Mouse (Mus musculus): ENCODE results near the gene Ostm1.

Gene Ostm1

GRCm38 (mm10) chr10:42631754-42632452, 48.3 kb downstream of the Ostm1 start:
- DNase-seq = no peak

DNA sequence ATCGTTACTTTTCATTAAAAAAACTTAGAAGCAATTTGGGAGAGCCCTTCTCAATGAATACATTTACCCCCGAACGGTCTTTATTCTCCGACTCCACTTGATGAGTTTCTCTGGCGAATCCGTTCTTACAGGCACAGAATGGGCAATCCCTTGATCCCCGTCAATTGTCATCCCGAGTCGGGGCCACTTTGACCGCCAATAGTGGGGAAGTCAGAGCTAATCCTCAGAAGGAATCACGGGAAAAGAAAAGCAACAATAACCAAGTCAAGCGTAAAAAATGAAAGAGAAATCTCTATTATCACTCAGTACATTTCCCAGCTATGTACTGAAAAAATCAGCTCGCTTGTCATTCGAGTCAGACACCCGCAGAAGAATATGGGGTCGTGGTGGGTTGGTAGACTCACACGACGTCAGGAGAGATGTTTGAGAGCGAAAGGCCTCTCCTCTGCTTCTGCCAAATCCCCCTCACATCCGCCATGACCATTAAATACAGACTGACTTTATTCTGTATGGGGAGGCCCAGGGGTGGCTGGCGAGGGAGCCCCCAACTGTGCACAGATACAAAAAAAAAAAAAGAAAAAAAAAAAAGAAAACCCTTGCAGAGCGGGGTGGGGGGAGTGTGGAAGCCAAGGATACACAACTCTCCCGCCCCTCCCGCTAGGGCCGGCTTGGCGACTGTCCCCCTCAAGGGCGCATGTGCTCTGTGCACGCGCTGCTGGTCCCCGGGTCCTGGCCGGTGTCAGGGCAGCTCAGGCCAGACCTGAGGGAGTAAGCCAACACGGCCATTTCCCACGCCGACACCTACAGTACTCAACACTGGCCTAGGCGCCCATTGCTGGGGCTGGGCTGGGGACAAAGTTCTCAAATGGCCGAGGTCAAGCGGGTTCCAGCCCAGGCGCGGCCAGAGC, 49.1 kb downstream of the Ostm1 start:
- no peak for DNase-seq

- DNase-seq = no peak
Observed at GRCm38 (mm10) chr10:42633361-42634121, 49.9 kb downstream of the Ostm1 start.

GRCm38 (mm10) chr10:42634122-42634720, 50.6 kb downstream of the Ostm1 start:
- no peak for DNase-seq

DNA sequence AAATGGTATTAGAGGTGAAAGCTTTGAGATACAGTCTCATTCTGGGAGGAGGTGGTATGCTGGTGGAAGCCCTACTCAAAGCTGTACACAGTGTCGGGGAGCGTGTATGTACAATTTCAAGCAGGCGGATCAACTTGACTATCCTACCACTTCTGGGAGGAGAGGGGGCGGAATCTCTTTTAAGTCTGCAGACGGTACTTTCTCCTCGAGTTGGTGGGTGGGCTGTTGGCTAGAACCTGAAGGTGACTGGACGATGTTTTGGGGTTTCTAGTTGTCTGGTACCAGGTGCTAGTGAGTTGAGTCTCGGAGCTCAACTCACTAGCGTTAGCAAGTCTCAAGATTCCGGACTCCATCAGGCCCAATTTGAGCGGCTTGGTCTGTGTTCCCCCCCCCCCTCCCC, 51.4 kb downstream of the Ostm1 start:
- DNase-seq = no peak

DNA sequence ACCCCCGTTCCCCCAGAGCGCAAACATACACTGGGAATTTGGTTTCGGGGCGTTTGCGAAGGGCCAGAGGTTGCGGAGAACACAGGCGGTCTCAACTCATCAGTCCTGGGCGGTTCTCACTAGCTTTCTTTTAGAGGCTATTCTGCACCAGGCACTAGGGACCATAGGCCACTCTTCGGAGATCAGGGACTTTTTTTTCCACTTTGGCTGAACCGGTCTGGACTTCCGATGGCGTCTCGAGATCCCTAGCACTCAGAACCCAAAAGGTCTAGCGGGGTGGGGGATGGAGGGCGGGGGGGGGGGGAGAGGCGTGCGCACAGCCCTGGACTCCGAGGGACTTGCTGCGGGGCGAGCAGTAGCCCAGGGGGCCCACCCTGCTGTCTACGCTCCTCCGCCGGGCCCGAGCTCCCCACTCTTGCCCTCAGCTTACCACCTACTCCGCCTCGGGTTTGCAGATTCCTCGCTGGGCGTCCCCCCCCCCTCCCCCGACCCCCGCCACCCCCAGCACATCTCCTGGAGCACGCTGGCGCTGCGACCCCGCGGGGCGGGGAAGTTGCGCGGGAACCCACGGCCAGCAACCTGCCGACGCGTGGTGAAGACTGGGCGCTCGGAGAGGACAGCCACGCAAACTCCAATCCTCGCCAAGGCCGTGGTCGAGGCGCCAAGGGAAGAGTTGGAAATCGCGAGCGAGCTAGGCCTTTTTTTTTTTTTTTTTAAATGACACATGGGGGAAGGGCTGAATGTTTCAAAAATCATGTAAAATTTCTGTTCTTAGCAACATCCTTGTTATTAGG, 52.1 kb downstream of the Ostm1 start:
- no peak for DNase-seq

DNA sequence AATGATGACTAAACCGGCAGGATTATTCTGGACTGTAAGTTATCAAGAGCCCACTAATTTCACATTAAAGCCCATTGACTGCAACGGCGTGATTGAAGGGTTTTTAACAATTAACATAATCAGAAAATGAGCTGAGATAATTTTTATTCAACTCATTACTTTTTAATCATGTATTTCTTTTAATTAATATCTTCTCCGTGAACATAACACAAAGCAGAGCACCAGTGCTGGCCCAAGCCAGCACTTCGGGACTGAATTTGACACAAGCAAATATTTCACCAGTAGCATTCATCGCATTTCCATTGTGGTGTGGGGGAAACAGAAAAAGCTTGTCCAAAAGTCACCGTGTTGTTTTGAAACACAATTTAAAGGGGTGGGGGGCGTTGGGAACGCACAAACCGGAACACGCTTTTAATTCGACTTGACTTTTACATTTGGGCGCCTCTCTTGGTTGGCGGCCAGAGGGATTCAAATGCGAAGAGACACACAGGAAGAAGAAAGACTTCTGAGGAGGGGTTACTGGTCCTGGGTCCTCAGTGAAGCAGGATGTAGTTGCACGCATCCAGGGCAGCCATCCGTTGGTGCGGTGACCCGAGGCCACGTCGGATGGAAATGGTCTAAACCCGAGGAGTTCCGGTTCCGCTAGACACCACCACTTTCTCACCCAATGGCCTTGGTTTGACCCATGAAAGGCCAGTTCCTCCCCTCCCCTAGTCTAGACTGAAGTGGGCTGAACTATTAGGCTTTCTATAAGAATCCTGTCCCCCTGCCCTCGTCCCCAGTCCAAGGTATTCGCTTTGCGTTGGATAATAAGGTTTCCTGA, 52.9 kb downstream of the Ostm1 start:
- DNase-seq = no peak

- DNase-seq = no peak
Observed at GRCm38 (mm10) chr10:42637183-42637788, 53.7 kb downstream of the Ostm1 start.

DNA sequence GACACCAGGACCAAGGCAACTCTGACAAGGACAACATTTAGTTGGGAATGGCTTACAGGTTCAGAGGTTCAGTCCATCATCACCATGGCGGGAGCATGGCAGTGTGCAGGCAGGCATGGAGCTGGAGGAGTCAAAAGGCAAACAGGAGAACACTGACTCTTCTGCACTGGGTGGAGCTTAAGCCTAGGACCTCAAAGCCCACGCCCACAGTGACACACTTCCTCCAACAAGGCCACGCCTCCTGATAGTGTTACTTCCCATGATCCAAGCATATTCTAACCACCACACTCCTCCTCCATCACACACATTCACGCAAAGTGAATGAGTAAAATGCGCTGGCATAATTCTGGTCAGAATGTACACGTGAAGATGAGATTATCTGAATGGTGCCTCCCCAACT, 56.2 kb downstream of the Ostm1 start:
- no peak for DNase-seq

GRCm38 (mm10) chr10:42643638-42644037, 60.0 kb downstream of the Ostm1 start:
- DNase-seq = no peak

GRCm38 (mm10) chr10:42646340-42646739, 62.7 kb downstream of the Ostm1 start:
- DNase-seq = no peak

DNA sequence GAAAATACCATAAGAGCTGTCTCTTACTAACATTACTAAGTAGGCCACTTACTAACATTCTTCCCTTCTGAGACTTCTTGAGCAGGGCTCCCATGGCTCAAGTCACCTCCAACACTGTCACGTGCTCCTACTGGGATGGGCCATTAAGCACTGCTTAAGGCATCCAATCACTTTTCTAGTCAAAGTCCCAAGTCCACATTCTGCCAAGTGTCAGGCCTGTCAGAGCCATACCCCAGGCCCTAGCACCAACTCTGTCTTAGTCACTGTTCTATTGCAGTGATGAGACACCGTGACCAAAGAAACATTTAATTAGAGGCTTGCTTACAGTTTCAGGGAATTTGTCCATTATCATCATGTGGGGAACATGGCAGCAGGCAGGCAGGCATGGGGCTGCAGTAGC, 78.3 kb downstream of the Ostm1 start:
- DNase-seq = no peak

DNA sequence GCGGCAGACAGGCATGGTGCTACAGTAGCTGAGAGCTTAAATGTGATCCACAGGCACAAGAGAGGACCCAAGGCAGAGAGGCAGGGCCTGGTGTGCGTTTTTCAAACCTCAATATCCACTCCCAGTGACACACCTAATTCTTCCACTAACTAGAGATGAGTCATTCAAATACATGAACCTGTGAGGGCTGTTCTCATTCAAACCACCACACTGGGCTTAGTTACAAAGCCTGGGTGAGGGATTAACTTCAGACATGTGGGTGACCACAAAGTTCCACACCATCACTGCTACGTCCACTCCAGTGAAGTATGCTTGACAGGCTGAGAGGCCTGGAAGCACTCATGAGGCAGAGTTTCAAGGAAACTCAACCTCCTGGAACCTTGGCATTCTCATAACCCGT, 86.3 kb downstream of the Ostm1 start:
- no peak for DNase-seq

- no peak for DNase-seq
Observed at GRCm38 (mm10) chr10:42672798-42673197, 89.2 kb downstream of the Ostm1 start.

DNA sequence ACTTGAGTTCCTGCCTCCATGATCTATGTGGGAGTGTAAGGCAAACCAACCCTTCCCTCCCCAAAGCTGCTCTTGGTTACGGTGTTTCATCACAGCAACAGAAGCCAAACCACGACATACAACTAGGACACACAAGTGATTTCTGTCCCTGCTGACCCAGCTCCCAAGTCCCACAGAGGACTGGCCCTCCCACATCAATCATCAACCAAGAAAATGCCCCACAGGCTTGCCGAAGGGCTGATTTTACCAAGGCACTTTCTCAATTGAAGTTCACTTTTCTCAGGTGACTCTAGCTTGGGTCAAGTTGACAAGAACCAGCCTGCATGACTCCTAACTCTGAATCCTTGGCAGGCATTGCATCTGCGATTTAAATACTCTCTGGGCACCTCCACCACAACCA, 91.9 kb downstream of the Ostm1 start:
- no peak for DNase-seq

- no peak for DNase-seq
Observed at GRCm38 (mm10) chr10:42678331-42678730, 94.7 kb downstream of the Ostm1 start.

- DNase-seq = peak; percentile 92
Observed at GRCm38 (mm10) chr10:42678755-42679364, 95.2 kb downstream of the Ostm1 start.

- no peak for DNase-seq
Observed at GRCm38 (mm10) chr10:42679586-42679985, 96.0 kb downstream of the Ostm1 start.

- no peak for DNase-seq
Observed at GRCm38 (mm10) chr10:42680582-42681001, 97.0 kb downstream of the Ostm1 start.

GRCm38 (mm10) chr10:42682421-42682820, 98.8 kb downstream of the Ostm1 start:
- DNase-seq = no peak

Measured in right cerebral cortex, postnatal 25 days (tissue).